18 mouse cellular contexts compared by ENCODE assay signal in genomic region chr17:48938711-48939220, GRCm38 (mm10). TPM values are rescaled to one million over a fixed set of nuclear protein-coding genes. Genes with fewer than 3 reads are reported as not detected.
DNase-seq lines count a peak whose midpoint lies in the region; TF ChIP-seq lines count a peak whose summit lies in the region.
"Had no signal": no experiment of that assay in that cellular context is flagged by ENCODE, and none has a peak within 500 bp of the region (broad histone marks: within the 10 kb centered on the region; RNA-seq: fewer than 3 reads in every experiment).

No protein-coding gene starts in this region.

- no peak overlapping the region for H3K27ac ChIP-seq in gastrocnemius, adult 2 months
- H3K27ac ChIP-seq: embryonic facial prominence, embryonic 12.5 days; forebrain, embryonic 15.5 days; heart, adult 2 months; hindbrain, embryonic 13.5 days; intestine, embryonic 15.5 days; midbrain, embryonic 15.5 days had no signal

- H3K4me3 ChIP-seq in gastrocnemius, adult 2 months: no peak overlapping the region
- H3K4me3 ChIP-seq: embryonic facial prominence, embryonic 12.5 days; forebrain, embryonic 15.5 days; heart, adult 2 months; hindbrain, embryonic 13.5 days; intestine, embryonic 15.5 days; megakaryocyte, embryonic 14.5 days; midbrain, embryonic 15.5 days had no signal

- peak; percentile 46 to 61 for DNase-seq in cerebellum, postnatal 14 days
- DNase-seq in cerebellum, adult 8-10 months: no peak
- peak; percentile 40 for DNase-seq in layer of hippocampus, adult 9-11 months
- no peak for DNase-seq in layer of hippocampus, postnatal 36 days
- peak; percentile 16 for DNase-seq in brain, adult 2 months (ENCODE audit: low read depth, low spot score)
- peak; percentile 74 to 84 for DNase-seq in kidney, postnatal 25 days
- DNase-seq in gastrocnemius, adult 2 months: no peak
- DNase-seq: cerebellum, adult 11 months; heart, adult 2 months; retina, postnatal 1 day; thymus, adult 18-20 months had no signal

- intact Hi-C loops in gastrocnemius, adult 2 months (cut with DNase I): no loop called here

- TF ChIP-seq CTCF in gastrocnemius, adult 2 months (IDR thresholded peaks at IDR 0.05): no peak

RNA-seq across cellular contexts. Expression of gene Lrfn2, which starts 6.6 kb away (rescaled TPM):
- 10 to 100 TPM; 36.6 to 42.2 TPM for total RNA-seq in layer of hippocampus, postnatal 36 days (2021)
- total RNA-seq in gastrocnemius, adult 2 months (2021): under 1 TPM; 0.06 to 0.08 TPM
- total RNA-seq: common myeloid progenitor, adult 5-6 weeks had no signal

Comparison
In these comparisons a context has a peak if more than half of its experiments do, and no peak if none do; other contexts are left out.
1. DNase-seq: peak in cerebellum, postnatal 14 days (2 of 2), layer of hippocampus, adult 9-11 months (single experiment), brain, adult 2 months (single experiment) and kidney, postnatal 25 days (2 of 2); none in cerebellum, adult 8-10 months (single experiment), layer of hippocampus, postnatal 36 days (0 of 2) and gastrocnemius, adult 2 months (single experiment).
2. RNA of gene Lrfn2, which starts 6.6 kb away (total RNA-seq): 36.6 to 42.2 TPM in layer of hippocampus, postnatal 36 days; 0.06 to 0.08 TPM in gastrocnemius, adult 2 months; every median in the first group is over 10 times any median in the second.